Mouse (Mus musculus) central nervous system, embryonic 14 days (tissue): ENCODE measurements around the gene Gm17079. TPM values are rescaled to one million over a fixed set of nuclear protein-coding genes. Genes with fewer than 3 reads are reported as not detected.

Source experiments
- polyA plus RNA-seq: library from polyadenylated mRNA; depleted of rRNA; stranded (reverse); fragments of >200 nt; gene quantifications from 2 replicates; pipeline ENCODE4 v1.2.3, GENCODE M21; 2012; rRNA removed

Gene Gm17079
- not detected in 2 replicates for polyA plus RNA-seq

DNA sequence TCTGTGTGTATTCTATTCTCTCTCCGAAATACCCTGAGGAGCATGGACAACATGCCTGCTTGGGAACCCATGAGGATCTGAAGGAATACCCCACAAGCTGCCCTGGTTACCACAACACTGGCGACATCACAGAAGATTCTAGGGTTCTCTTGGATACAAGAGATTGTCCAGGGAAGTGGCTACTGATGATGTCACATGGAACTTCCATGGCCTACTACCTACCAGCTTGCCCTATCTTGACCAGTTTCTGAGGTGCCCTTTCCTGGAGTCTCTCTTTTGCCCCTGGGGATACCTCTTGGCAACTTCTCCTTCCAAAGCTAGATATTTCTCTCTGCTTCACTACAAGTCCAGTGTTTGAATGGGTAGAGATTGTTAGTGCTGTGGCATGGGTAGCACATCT lies at the start of gene Gm17079:
Gm17079 (minus strand) TSS at position 101 of the 400 bp plus-strand sequence.

DNA sequence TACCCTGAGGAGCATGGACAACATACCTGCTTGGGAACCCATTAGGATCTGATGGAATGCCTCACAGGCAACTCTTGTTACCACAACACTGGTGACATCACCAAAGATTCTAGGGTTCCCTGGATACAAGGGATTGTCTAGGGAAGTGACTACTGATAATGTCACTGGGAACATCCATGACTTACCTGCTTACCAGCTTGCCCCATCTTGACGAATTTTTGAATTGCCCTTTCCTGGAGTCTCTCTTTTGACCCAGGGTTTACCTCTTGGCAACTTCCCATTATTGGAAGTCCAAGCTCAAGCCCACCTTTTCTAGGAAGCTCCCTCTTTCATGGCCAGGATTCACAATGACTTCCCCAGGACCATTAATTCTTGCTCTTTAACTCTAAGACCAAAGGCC lies 21.8 kb upstream of the Gm17079 start, which contains the start of gene Gm5800:
Gm5800 (minus strand) TSS at position 101 of the 400 bp plus-strand sequence.

Other genes with a start within 250 kb of the Gm17079 start
- not detected in 2 replicates for gene Vmn2r89, start 243.6 kb downstream of the Gm17079 start, polyA plus RNA-seq
- gene Gm5622, start 142.7 kb downstream of the Gm17079 start, polyA plus RNA-seq = not detected in 2 replicates
- gene Gm17175, start 121.4 kb downstream of the Gm17079 start, polyA plus RNA-seq = not detected in 2 replicates
- not detected in 2 replicates for gene Gm17174, start 103.3 kb downstream of the Gm17079 start, polyA plus RNA-seq
- not detected in 2 replicates for gene Gm17078, start 84.2 kb downstream of the Gm17079 start, polyA plus RNA-seq
- not detected in 2 replicates for gene Gm4181, start 59.8 kb downstream of the Gm17079 start, polyA plus RNA-seq
- not detected in 2 replicates for gene Gm5800, start 21.7 kb upstream of the Gm17079 start, polyA plus RNA-seq
- gene Ang4, start 78.1 kb upstream of the Gm17079 start, polyA plus RNA-seq = not detected in 2 replicates
- gene AY358078, start 104.6 kb upstream of the Gm17079 start, polyA plus RNA-seq = not detected in 2 replicates
- 0.16 and 0.19 TPM in 2 replicates for gene Ear6, start 158.2 kb upstream of the Gm17079 start, polyA plus RNA-seq
- gene Mettl17, start 189.4 kb upstream of the Gm17079 start, polyA plus RNA-seq = 70.5 and 72.2 TPM in 2 replicates
- gene Slc39a2, start 197.4 kb upstream of the Gm17079 start, polyA plus RNA-seq = 11.8 and 12.0 TPM in 2 replicates
- gene Ndrg2, start 218.7 kb upstream of the Gm17079 start, polyA plus RNA-seq = 102 and 103 TPM in 2 replicates
- not detected in 2 replicates for gene Tppp2, start 223.0 kb upstream of the Gm17079 start, polyA plus RNA-seq
- not detected in 2 replicates for gene Rnase13, start 227.3 kb upstream of the Gm17079 start, polyA plus RNA-seq